Mouse (Mus musculus): ENCODE results near the gene Atf7.

DNA sequence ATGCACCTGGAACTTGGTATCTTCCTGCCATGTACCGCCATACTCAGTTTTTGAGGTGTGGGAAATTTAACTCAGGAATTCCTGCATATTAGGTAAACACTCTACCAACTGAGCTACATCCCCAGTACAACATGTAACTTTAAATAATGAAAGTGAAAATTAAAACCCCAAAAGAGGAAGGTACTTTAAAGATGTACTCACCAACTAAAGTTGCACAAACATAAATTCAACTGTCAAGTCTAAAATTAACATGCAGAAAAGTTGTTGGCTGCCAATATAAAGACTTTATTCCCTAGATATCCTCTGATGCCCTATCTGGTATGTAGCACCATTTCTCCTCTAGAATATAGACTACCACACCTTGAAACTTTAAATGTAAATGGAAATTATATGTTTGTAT lies 7.6 kb downstream of the Atf7 start:
- no peak for TF ChIP-seq CTCF (conservative IDR thresholded peaks at IDR 0.05 in 1 of 2, IDR thresholded peaks at IDR 0.05 in 1 of 2; ENCODE audit: low read depth in 2 of 2, low read length in 2 of 2)
- TF ChIP-seq POLR2A (IDR thresholded peaks at IDR 0.05; ENCODE audit: low read depth, low read length): no peak
- TF ChIP-seq MEF2A (IDR thresholded peaks at IDR 0.05; ENCODE audit: borderline replicate concordance, low read depth, low read length): no peak
- no peak for TF ChIP-seq MAFK (IDR thresholded peaks at IDR 0.05; ENCODE audit: insufficient replicate concordance, low read length)
- no peak for TF ChIP-seq EP300 (IDR thresholded peaks at IDR 0.05; ENCODE audit: low read length)
- no peak for TF ChIP-seq RCOR1 (conservative IDR thresholded peaks at IDR 0.05; ENCODE audit: low read depth, low read length)
- no peak for TF ChIP-seq ZNF384 (IDR thresholded peaks at IDR 0.05; ENCODE audit: low read depth, low read length)
- no peak for TF ChIP-seq USF1 (IDR thresholded peaks at IDR 0.05; ENCODE audit: low read depth, low read length)
- no peak for TF ChIP-seq POLR2AphosphoS2 (IDR thresholded peaks at IDR 0.05; ENCODE audit: low read depth, low read length)
- no peak for TF ChIP-seq ZC3H11A (IDR thresholded peaks at IDR 0.05; ENCODE audit: low read depth, low read length)
- TF ChIP-seq RAD21 (IDR thresholded peaks at IDR 0.05; ENCODE audit: low read depth, low read length): no peak
- no peak for TF ChIP-seq SIN3A (IDR thresholded peaks at IDR 0.05; ENCODE audit: low read length)

All from CH12.LX (cell line).